Mouse (Mus musculus) natural killer cell, adult 2 months (primary cell): Measurements from ENCODE around the gene Mov10l1.

Experiments used
- DNase-seq, 2 experiments: peaks; one replicate each; pipeline ENCODE4 v3.0.0; 2022; ENCODE audit warnings: low spot score in 2 of 2

Gene Mov10l1

GRCm38 (mm10) chr15:89007781-89008180 is 25.1 kb downstream of the Mov10l1 start:
- DNase-seq: no peak

DNA sequence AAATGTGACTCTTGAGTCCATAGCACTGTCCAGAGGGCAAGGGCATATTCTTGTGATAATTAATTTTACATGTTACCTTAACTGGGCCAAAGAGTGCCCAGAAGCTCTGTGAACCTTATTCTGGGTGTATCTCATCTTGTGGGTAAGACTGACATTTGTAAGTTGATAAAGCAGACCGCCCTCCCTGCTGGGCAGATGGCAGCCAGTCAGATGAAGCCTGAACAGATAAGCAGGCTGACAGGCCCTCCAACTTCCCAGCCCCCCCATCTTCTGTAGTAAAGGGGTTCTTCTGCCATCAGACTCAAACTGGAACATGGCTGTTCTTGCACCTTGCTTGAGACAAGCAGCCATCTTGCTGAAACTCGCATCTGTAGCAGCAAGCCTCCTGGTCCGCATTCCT is 34.0 kb downstream of the Mov10l1 start:
- no peak for DNase-seq

- no peak for DNase-seq
These were observed 37.4 kb downstream of the Mov10l1 start for GRCm38 (mm10) chr15:89020085-89020484.

DNA sequence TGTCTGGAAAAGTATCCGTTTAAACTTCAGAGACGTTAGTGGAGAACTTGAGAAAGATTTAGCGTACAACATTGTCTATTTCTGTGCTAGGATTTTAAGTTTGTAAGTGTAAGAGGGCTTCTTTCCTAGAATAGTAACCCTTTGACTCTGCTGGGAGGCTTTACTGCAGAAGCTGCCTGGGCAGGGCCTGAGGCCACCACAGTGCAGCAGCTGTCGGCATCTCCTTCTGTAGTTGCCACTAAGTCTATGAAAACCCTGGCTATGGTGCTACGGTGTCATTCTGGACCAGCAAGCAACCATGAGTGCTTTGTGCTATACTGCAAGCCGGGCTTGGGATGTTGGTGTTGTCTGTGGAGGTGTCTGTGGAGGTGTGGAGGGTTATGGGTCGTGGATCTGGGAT is 37.8 kb downstream of the Mov10l1 start:
- no peak for DNase-seq

- no peak for DNase-seq
These were observed 61.7 kb downstream of the Mov10l1 start for GRCm38 (mm10) chr15:89044381-89044780.

DNA sequence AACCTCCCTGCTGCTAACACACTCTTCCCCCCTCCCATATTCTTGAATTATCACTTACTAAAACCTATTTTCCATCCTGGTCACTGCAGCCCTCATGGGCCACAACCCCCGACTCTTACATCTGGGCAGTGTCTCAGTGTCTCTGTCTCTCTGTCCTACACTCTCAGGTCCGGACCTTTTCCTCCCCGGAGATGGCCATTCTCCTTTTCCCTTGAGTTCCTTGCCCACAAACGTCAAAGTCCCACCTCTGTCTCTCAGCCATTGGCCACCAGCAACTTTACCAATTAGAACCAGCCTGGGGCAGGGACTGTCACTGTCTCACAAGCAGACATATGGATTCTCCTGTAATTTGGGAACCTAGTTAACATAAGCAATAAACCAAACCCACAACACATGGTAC is 63.6 kb downstream of the Mov10l1 start:
- no peak for DNase-seq

- DNase-seq: no peak
These were observed 72.0 kb downstream of the Mov10l1 start for GRCm38 (mm10) chr15:89054666-89055065.

DNA sequence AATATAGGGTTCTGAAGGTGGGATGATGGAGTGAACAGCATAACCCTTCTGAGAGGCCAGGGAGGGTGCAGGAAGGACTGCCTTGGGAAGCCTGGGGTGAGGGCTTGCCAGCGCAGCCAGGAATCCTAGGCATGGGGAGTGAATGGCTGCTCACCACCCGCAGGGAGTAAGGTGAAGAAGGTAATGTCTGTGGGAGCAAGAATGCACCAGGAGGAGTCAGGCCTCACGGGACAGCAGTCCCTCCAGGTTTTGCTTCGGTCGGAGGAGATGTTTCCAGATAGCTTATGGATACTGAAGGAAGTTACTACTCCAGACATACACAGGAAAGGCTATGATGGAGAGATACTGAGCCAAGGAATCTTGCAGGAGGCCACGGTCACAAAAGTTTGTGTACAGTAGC is 76.0 kb downstream of the Mov10l1 start:
- DNase-seq: no peak

- DNase-seq: no peak
These were observed 76.6 kb downstream of the Mov10l1 start, which contains the start of gene Panx2 for GRCm38 (mm10) chr15:89059161-89059931. Gene Panx2, plus strand, starts transcription at chr15:89059734.

DNA sequence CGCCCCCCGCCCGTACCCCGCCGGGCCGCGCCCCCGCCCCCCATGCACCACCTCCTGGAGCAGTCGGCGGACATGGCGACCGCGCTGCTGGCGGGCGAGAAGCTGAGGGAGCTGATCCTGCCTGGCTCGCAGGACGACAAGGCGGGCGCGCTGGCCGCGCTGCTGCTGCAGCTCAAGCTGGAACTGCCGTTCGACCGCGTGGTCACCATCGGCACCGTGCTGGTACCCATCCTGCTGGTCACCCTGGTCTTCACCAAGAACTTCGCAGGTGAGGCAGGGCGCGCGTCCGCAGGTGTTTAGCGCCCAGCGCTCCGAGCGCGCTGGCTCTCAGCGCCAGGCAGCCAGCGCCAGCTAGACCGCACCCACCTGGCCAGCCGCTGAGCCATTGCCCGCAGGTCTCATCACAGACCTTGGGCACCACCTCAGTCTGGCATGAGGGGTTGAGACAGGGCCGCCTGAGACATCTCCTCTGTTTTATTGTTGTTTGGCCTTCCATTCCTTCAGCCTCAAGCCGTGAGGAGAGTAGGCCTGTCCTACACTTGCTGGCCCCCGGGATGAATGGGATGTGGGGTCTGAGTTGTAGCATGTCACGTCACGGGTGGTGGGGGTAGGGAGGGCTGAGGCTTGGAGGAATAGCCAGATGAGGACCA is 77.4 kb downstream of the Mov10l1 start:
- DNase-seq: no peak

- DNase-seq: no peak
These were observed 78.2 kb downstream of the Mov10l1 start for GRCm38 (mm10) chr15:89060811-89061460.

DNA sequence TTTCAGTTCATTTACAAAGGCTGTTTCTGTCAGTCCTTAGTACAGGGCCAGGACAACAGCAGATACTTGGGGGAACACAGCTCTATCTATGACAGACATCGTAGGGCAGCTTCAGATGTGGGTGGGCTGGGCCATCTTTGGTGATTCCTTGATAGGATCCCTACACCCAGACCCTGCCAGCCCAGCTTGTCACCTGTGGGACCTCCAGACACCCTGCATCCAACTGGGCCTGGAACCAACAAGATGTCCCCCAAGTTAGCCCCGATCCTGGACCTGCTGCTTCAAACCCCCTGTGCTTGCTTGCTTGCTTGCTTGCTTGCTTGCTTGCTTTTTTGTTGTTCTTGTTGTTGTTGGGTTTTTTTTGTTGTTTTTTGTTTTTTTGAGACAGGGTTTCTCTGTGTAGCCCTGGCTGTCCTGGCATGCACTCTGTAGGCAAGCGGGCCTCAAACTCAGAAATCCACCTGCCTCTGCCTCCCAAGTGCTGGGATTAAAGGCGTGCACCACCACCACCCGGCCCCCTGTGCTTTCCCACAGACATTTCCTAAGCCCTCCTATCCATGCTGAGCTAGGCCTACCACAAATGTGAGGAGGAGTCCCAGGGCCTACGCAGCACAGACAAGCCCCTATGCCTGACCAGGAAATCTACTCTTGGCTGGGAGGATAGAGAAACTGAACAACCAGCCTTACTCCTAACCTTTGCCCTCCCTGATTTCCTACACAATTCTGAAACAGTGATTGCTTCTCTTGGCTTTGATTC is 79.2 kb downstream of the Mov10l1 start:
- no peak for DNase-seq

DNA sequence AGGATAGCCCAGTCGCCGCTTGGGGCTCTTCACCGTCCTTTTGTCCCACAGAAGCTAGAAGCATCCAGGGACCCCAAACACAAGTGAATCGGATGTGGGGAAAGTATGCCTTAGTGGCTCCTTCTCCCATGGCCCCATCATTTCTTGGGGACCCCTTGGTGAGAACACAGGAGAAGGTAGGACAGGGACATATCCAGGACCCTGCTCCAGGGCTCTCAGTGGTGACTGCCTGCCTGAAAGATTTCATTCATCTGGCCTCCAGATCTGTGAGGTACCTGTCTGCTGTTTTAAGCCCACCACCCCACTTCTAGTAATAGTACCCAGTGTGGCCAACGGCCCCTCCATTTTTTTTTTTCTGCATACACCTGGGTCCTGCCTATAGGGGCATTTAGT is 79.8 kb downstream of the Mov10l1 start:
- no peak for DNase-seq

- DNase-seq: no peak
These were observed 80.3 kb downstream of the Mov10l1 start for GRCm38 (mm10) chr15:89063001-89063400.

DNA sequence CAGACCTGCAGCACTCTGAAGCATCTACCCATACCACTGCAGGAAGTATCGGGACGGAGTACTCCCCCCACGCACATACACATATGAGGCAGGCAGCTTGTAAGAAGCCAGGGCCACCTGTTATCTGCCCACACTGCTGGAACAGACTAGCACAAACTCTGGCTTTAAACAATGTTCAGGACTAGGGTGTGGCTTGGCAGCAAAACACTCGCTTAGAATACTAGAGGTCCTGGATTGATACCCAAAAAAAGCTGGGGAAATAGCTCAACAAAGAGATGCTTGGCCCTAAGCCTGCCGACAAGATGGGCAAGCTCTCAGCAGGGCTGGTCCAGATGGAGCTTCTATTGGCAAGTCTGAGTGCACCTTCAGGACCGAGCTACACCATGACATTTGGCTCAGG is 80.8 kb downstream of the Mov10l1 start:
- DNase-seq: no peak

DNA sequence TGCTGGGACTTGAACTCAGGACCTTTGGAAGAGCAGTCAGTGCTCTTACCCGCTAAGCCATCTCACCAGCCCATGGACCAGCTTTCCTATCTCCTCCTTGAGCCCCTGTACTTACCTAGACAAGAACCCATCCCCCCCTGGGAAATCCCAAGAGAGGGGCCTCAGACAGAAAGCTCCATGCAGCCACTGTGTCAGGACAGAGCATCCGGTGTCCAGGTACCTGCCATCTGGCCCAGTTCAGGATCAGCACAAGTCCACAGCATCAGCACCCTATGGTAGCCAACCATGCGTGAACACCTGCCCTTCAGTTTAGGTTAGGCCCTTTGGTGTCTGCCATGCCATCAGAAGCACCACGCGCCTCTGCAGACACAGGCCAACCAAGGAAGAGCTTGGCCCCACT is 82.2 kb downstream of the Mov10l1 start:
- no peak for DNase-seq

- DNase-seq: no peak
These were observed 84.9 kb downstream of the Mov10l1 start for GRCm38 (mm10) chr15:89067609-89068008.

DNA sequence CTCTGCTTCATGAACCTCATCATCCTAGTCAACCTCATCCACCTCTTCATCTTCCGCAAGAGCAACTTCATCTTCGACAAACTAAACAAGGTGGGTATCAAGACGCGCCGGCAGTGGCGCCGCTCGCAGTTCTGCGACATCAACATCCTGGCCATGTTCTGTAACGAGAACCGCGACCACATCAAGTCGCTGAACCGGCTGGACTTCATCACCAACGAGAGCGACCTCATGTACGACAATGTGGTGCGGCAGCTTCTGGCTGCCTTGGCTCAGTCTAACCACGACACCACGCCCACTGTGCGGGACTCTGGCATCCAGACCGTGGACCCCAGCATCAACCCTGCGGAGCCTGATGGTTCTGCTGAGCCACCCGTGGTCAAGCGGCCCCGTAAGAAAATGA is 85.5 kb downstream of the Mov10l1 start:
- no peak for DNase-seq

DNA sequence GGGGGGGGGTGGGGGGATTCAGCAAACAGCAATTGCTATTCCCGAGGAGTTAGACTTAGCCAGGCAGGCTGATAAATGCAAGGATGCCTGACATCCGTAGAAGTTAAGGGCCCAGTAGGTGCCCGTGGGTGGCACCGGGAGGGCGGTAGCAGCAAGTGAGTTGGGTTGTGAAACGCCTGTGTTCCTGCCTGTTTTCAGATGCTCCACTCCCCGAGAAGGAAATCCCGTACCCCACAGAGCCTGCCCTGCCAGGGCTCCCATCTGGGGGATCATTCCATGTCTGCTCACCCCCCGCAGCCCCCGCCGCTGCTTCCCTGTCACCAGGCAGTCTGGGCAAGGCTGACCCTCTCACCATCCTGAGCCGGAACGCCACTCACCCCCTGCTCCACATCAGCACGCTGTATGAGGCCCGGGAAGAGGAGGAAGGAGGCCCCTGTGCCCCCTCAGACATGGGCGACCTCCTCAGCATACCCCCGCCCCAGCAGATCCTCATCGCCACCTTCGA is 86.7 kb downstream of the Mov10l1 start:
- DNase-seq: no peak

GRCm38 (mm10) chr15:89070606-89071005 is 87.9 kb downstream of the Mov10l1 start:
- DNase-seq: no peak

- no peak for DNase-seq
These were observed 91.4 kb downstream of the Mov10l1 start for GRCm38 (mm10) chr15:89073993-89074603.
